Mouse (Mus musculus) adrenal gland, postnatal 36 days (tissue): ENCODE measurements around the gene Nfia. TPM values are rescaled to one million over a fixed set of nuclear protein-coding genes. Genes with fewer than 3 reads are reported as not detected.

Experiments used
- DNase-seq, 2 experiments: peaks; one replicate each; pipeline ENCODE4 v3.0.0; 2021; ENCODE audit warnings: mixed read lengths in 1 of 2
- long read RNA-seq, 2 experiments: library from polyadenylated mRNA; stranded (forward); transcript quantifications; one replicate each; pipeline ENCODE4 v2.0.0; 2021; ENCODE audit warnings: borderline sequencing depth in 2 of 2
- total RNA-seq, 2 experiments: library from RNA; stranded (reverse); gene quantifications; 2 replicates each; pipeline ENCODE4 v1.2.3; 2021

The Nfia gene
- total RNA-seq, result 100 to 1,000 TPM; 124 to 204 TPM
- long read RNA-seq, experiment 1, partial matches to known transcripts, result 20 of 26 reads
- long read RNA-seq, experiment 1, other reads (novel, unspliced or antisense), result 6 of 26 reads
- long read RNA-seq, experiment 2, partial matches to known transcripts, result 0 of 4 reads
- long read RNA-seq, experiment 2, other reads (novel, unspliced or antisense), result 4 of 4 reads

GRCm38 (mm10) chr4:97772641-97773040 is at the start of gene Nfia:
Gene Nfia, plus strand, starts transcription at chr4:97772734.
- no peak for DNase-seq

- DNase-seq, result no peak
Observed at GRCm38 (mm10) chr4:97723374-97723773, 49.2 kb upstream of the Nfia start.

GRCm38 (mm10) chr4:97728520-97728919 is 44.0 kb upstream of the Nfia start:
- no peak for DNase-seq

GRCm38 (mm10) chr4:97729999-97730398 is 42.5 kb upstream of the Nfia start:
- no peak for DNase-seq

GRCm38 (mm10) chr4:97730416-97730815 is 42.1 kb upstream of the Nfia start:
- DNase-seq, result no peak

DNA sequence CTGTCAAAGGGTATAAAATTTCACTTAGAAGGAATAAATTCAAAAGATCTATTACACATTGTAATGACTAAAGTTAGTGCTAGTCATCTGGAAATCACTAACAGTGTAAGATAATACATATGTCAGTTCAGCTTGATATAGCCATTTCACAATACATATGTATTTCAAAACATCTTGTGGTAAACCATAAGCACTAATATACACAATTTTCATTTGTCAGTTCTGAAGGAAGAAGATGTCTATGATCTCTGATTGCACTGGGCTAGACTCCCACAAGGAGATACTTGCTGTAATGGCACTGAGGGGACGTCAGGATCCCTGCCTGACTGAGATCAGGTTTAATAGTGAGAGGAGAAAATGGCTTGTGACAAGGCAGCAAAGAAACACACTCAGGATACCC is 39.1 kb upstream of the Nfia start:
- DNase-seq, result no peak

DNA sequence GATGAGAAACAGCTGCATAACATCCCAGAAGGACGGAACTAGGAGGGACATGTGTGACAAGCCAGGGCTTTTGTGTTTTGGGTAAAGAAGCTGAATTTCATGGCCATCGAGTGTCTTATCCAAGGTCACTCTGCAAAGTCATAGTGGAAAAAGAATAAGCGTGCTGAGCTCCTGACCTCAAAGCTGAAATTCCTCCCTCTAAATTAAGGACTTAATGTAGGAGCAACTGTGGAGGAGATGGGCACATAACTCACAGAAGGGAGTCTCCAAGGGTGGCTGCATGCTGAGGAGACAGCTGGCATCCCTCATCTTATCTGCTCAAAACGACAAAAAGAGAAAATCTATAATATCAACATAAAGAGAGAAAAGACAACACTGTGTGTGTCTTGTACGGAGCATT is 28.6 kb upstream of the Nfia start:
- no peak for DNase-seq

GRCm38 (mm10) chr4:97745296-97746105 is 27.0 kb upstream of the Nfia start:
- DNase-seq, result peak; percentile 83 to 88

GRCm38 (mm10) chr4:97746106-97746900 is 26.2 kb upstream of the Nfia start:
- peak; percentile 28 to 50 for DNase-seq

DNA sequence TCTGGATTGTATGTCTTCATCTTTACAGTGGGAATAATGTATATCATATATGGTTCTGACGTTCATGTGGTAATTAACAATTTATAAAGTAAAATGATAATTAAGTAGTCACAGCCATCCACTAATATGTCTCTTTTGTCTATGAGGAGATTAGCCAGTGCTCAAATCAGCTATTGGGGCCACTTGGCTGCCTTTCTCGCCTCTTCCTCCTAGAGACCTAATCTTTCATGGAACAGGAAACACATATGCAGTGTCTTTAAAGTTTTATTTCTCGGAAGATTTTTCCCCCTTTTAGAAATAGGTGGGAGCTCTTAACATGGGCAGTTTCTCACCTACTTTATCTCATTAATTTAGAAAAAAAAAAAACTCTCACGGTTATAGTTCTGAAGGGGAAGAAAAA is 22.1 kb upstream of the Nfia start:
- no peak for DNase-seq

DNA sequence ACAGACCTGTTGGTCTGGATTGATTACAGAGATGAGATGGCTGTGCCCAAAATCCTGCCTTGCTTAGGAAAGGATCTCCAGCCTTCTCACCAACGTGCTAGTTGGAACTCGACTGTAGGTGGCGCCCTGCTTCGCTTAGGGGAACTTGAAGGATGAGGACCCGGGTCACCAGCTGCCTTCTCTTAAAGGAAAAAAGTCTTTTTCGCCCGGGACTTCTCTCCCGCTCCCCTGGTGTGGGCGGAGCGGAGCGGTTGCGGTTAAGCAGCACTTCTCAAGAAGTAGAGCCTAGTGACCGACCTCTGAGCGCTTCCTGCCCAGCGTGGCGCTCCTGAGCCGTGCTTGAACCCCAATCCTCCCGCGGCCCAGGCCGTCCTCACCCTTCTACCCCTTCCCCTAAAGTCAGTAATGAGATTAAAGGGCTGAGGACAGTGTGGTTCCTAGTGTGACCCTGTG is 21.5 kb upstream of the Nfia start:
- DNase-seq, result peak; percentile 95 to 96

GRCm38 (mm10) chr4:97751483-97752251 is 20.9 kb upstream of the Nfia start:
- peak; percentile 84 to 88 for DNase-seq

- no peak for DNase-seq
Observed at GRCm38 (mm10) chr4:97752276-97753010, 20.1 kb upstream of the Nfia start.

DNA sequence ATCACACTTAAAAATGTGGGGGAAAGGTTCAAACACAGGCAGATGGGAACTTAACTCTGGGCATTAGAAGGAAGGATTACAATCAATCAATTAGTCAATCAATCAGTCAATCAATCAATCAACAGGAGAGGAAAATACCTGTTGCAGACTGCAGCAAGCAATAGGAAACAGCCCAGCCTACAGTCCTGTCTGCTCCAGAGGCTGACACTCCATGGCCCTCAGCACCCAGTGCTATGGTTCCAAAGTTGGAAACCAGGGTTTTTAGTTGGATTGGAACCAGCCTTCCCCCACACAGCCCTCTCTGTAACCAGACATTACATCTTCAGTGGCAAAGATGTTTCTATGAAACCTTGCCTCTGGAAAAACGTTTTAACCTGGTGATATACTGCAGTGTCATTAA is 19.0 kb upstream of the Nfia start:
- no peak for DNase-seq

DNA sequence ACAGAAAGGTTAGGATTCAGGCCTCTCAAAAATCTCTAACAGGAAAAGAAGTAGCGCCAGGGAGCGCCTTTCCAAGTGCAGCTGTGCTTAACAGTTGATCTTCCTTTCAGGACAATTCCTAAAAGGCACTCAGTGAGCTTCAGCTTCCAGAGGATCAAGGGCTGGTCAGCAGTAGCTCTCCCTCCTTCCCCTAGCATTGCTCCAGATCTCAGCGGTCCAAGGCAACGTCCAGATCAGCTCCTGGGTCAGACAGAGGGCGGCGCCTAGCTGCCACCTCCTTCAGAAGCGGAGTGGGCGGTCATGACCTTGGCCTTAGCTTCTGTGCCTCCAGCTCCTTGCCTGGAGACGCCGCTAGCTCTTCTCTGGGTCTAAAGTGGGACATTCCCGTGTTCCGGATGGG is 18.3 kb upstream of the Nfia start:
- peak; percentile 88 to 89 for DNase-seq

- peak; percentile 80 to 86 for DNase-seq
Observed at GRCm38 (mm10) chr4:97757207-97757977, 15.1 kb upstream of the Nfia start.

DNA sequence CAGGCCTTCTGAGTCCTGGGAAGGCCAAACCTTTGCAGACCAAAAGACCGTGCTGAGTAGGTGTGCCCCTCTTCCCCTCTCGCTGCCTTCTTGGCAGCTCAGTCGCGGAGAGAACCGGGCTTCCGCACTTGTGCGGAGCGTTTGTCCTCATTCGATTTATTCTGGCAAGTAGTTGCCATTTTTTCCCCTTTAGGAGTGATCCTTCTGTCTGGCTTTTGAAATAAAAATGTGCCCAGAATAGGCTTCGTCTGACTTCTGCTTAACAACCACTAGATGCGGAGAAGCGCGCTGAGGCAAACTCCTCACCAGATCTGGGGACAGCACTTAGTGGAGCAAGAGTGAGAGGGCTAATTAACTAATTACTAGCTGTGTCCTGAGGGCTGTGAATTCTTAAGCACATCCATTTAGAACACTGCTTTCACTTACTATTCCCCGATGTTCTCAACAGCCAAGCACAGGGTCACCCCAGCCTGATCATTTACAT is 14.5 kb upstream of the Nfia start:
- peak; percentile 50 to 57 for DNase-seq

DNA sequence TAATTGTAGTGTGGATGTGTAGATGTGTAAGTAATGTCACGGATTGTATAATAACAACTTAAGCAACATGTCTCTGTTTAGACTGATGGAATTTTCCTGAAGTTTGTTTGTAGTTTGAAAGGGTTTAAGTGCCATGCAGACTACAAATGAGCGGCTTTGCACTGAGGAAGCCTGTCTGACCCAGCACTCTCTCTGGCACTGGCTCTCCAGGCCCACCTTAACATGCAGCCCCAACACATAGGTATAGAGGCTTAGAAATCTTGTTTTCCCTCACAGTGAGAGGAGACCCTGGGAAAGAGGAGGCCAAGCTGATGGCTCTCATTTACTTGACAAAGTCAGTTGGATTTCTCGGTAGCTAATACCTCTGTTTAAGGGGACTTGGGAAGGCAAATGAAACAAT is 13.9 kb upstream of the Nfia start:
- DNase-seq, result no peak

GRCm38 (mm10) chr4:97764616-97765015 is 7.9 kb upstream of the Nfia start:
- DNase-seq, result no peak

DNA sequence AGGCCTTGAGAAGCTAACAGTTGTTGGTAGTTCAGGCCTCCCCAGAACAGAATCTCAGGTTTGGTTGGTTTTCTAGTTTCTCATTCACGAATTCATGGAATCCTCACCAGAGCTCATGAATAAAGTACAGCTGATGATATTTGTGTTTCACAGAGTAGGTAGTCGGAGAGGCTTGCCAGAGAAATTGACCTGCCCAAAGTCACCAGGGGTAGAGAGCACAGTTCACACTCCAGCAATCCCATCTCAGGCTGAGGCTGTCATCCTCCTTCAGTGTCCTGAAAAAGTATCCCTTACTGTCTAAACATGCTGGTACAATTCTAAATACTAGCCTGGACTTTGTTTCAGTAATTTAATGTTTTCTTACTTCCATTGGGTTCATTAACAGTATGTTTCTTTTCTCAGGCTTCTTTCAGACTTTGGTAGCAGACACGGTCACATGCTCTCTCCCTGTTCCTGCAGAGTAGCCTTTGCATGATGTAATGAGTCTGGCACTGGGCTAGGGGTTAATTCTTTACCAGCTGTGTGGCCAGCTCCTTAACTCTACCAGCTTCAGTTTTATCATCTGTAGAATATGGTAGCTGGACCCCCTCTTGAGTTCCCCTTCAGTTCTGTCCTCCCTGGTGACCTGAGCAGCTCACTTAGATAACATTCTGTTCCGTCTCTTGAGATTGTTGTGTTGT is 7.1 kb upstream of the Nfia start:
- DNase-seq, result peak in 1 of 2 experiments; percentile 28
